Mouse (Mus musculus): Measurements from ENCODE around the gene Brca1. TPM values are rescaled to one million over a fixed set of nuclear protein-coding genes. Genes with fewer than 3 reads are reported as not detected.

Gene Brca1
- total RNA-seq, 1 experiment, result 63.5 TPM

DNA sequence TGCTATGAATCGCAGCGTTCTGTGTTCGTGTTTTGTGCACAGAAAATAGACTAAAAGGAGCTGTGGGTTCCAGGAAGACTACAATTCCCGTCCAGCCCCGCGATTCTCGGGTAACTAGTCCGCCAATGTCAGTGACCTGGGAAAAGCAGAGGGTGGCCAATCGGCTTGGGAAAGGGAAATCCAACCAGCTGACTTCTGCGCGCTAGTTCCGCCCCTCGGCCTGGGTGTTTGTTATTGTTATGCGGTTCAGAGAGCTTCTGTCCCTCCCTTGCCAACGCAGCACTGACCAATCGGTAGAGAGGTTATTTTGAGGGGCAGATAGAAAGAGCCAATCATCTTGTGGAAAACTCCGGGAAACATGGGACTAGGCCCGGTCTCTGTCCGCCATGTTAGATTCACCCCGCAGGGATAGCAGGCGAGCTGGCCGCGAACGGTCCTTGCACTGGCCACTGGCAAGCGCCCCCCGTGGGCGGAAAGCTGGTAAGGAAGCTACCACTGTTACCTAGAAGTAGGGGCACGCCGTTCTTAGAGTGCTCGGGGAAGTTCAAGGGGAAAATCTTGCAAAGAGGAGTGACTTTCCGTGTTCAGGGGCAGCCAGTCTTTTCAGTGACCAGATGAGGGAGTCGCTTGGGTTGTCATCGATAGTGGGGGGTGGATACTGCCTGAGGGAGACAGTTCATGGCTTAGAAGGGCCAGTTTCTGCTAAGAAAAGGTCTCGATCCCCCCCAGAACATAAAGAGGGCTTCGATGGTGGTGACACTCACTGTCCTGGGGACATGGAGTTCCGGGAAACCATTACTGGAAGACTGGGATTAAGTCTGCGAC is 933 bp upstream of the Brca1 start:
- peak overlapping the region; percentile 84 to 91 for H3K4me3 ChIP-seq (ENCODE audit: insufficient read depth in 1 of 2, low read depth in 1 of 2, low read length in 2 of 2, poor library complexity in 1 of 2, severe bottlenecking in 1 of 2)
- peak overlapping the region; percentile 84 for H3K9ac ChIP-seq (ENCODE audit: insufficient read depth, low read depth, low read length, poor library complexity, severe bottlenecking)
- peak; percentile 99 for DNase-seq (ENCODE audit: low read depth, low spot score)
- peaks cover 2% of the 10 kb centered on the region for H3K36me3 ChIP-seq (ENCODE audit: control insufficient read depth, insufficient read depth, low read length, poor library complexity, severe bottlenecking)
- in situ Hi-C loops (cut with MboI; ENCODE audit: low sequenced_read_pairs in 2 of 2, unreplicated experiment in 2 of 2), result no loop called here
- TF ChIP-seq CHD2 (IDR thresholded peaks at IDR 0.05; ENCODE audit: low read depth, low read length), result peak; percentile 83
- TF ChIP-seq ZNF384 (IDR thresholded peaks at IDR 0.05; ENCODE audit: low read depth, low read length), result no peak
- TF ChIP-seq MAFK (IDR thresholded peaks at IDR 0.05; ENCODE audit: insufficient read depth, low read depth, low read length), result 0 out of 2 replicates have a peak, but pooled peaks have one; percentile 3
- no peak for TF ChIP-seq ZC3H11A (IDR thresholded peaks at IDR 0.05; ENCODE audit: borderline replicate concordance, low read depth, low read length)
- TF ChIP-seq HCFC1 (IDR thresholded peaks at IDR 0.05; ENCODE audit: borderline replicate concordance, insufficient read depth, low read length), result peak; percentile 69
- H3K9me3 ChIP-seq (ENCODE audit: control insufficient read depth, insufficient read depth, low read depth, low read length), result no peaks in the 10 kb centered on the region
- H3K27ac ChIP-seq (ENCODE audit: insufficient read depth, low read depth, low read length, poor library complexity, severe bottlenecking), result peak overlapping the region; percentile 90
- H3K4me1 ChIP-seq (ENCODE audit: control insufficient read depth in 2 of 2, insufficient read depth in 2 of 2, low read length in 2 of 2, poor library complexity in 1 of 2), result peaks cover 1 to 4% of the 10 kb centered on the region in 2 experiments; a peak in 3 of 4 replicates

DNA sequence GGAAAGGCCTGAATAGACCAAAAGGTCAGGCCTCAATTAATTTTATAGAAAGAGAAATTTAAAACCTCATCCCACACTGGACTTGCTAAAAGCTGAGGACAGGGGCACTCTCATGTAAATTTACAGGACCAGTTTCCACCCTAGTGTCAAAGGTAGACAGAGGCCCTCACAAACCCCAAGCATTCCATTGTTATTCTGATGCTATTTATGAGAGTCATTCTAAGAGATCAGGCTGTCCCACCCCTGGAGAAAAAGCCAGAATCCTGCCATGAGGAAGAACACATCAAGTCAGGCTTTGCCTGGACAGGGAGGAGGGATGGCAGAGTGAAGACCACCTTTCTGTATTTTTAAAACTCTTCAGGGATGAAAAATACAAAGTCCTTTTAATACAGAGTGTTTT is 3.2 kb downstream of the Brca1 start:
- no peak overlapping the region; the same call in 1 of the 2 replicates for H3K27ac ChIP-seq (ENCODE audit: insufficient read depth, low read depth, low read length, poor library complexity, severe bottlenecking)
- DNase-seq (ENCODE audit: low read depth, low spot score), result peak; percentile 39
- H3K36me3 ChIP-seq (ENCODE audit: control insufficient read depth, insufficient read depth, low read length, poor library complexity, severe bottlenecking), result peaks cover 8% of the 10 kb centered on the region; the same call in 1 of the 2 replicates
- no peak for TF ChIP-seq HCFC1 (IDR thresholded peaks at IDR 0.05; ENCODE audit: borderline replicate concordance, insufficient read depth, low read length)
- no peak for TF ChIP-seq ZC3H11A (IDR thresholded peaks at IDR 0.05; ENCODE audit: borderline replicate concordance, low read depth, low read length)
- no peak for TF ChIP-seq MAFK (IDR thresholded peaks at IDR 0.05; ENCODE audit: insufficient read depth, low read depth, low read length)
- TF ChIP-seq ZNF384 (IDR thresholded peaks at IDR 0.05; ENCODE audit: low read depth, low read length), result no peak
- TF ChIP-seq CHD2 (IDR thresholded peaks at IDR 0.05; ENCODE audit: low read depth, low read length), result no peak
- no peak overlapping the region for H3K9ac ChIP-seq (ENCODE audit: insufficient read depth, low read depth, low read length, poor library complexity, severe bottlenecking)
- peaks cover 1 to 4% of the 10 kb centered on the region in 2 experiments; a peak in 3 of 4 replicates for H3K4me1 ChIP-seq (ENCODE audit: control insufficient read depth in 2 of 2, insufficient read depth in 2 of 2, low read length in 2 of 2, poor library complexity in 1 of 2)
- H3K4me3 ChIP-seq (ENCODE audit: insufficient read depth in 1 of 2, low read depth in 1 of 2, low read length in 2 of 2, poor library complexity in 1 of 2, severe bottlenecking in 1 of 2), result no peak overlapping the region
- H3K9me3 ChIP-seq (ENCODE audit: control insufficient read depth, insufficient read depth, low read depth, low read length), result no peaks in the 10 kb centered on the region
- in situ Hi-C loops (cut with MboI; ENCODE audit: low sequenced_read_pairs in 2 of 2, unreplicated experiment in 2 of 2), result no loop called here

DNA sequence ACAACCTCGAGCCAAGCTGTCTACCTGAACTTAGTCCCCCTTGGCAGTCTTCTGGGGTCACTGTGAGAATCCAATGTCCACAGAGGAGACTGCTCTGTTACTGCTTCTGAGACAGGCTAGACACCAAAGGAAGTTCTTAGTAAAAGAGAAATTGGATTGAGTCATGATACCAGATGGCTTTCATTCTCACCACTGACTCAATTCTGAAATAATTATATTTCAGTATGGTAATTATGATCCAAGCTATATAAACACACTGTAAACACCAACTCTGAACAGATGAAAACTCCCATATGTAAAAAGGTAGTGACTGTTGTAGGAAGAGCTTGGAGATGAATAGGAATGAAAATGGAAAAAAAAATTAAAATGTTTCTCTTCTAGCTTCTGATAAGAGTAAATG is 7.6 kb downstream of the Brca1 start:
- Histone ChIP-seq H3K9ac (ENCODE audit: insufficient read depth, low read depth, low read length, poor library complexity, severe bottlenecking) (no peak overlapping the region), H3K9me3 (ENCODE audit: control insufficient read depth, insufficient read depth, low read depth, low read length) (no peaks in the 10 kb centered on the region), H3K4me1 (ENCODE audit: control insufficient read depth in 2 of 2, insufficient read depth in 2 of 2, low read length in 2 of 2, poor library complexity in 1 of 2) (peaks cover under 1 to 4% of the 10 kb centered on the region in 2 experiments; a peak in 3 of 4 replicates), H3K36me3 (ENCODE audit: control insufficient read depth, insufficient read depth, low read length, poor library complexity, severe bottlenecking) (peaks cover 17% of the 10 kb centered on the region), H3K4me3 (ENCODE audit: insufficient read depth in 1 of 2, low read depth in 1 of 2, low read length in 2 of 2, poor library complexity in 1 of 2, severe bottlenecking in 1 of 2) (no peak overlapping the region; a peak in 1 of 4 replicates), H3K27ac (ENCODE audit: insufficient read depth, low read depth, low read length, poor library complexity, severe bottlenecking) (no peak overlapping the region)
- TF ChIP-seq ZNF384 (IDR thresholded peaks at IDR 0.05; ENCODE audit: low read depth, low read length) (no peak), ZC3H11A (IDR thresholded peaks at IDR 0.05; ENCODE audit: borderline replicate concordance, low read depth, low read length) (no peak), HCFC1 (IDR thresholded peaks at IDR 0.05; ENCODE audit: borderline replicate concordance, insufficient read depth, low read length) (no peak), MAFK (IDR thresholded peaks at IDR 0.05; ENCODE audit: insufficient read depth, low read depth, low read length) (no peak), CHD2 (IDR thresholded peaks at IDR 0.05; ENCODE audit: low read depth, low read length) (no peak)
- no peak for DNase-seq (ENCODE audit: low read depth, low spot score)
- in situ Hi-C loops (cut with MboI; ENCODE audit: low sequenced_read_pairs in 2 of 2, unreplicated experiment in 2 of 2), result no loop called here

DNA sequence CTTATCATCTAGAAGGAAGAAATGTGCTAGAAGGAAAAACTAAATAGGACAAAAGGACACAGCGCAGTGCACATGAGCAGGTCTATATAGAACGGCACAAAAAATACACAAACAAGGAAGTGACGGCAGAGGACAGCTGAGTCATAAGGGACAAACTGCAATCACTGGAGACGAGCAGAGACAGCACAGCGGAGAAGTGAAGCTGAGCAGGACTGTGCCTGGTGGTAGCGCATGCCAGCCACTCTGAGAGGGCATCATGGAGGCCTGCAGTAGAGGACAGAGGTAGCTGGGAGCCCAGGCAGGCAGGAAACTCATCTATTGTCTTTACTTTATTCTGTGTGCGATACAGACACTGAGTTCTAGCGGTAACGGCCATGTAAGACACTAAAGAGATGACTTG is 8.2 kb downstream of the Brca1 start:
- Histone ChIP-seq H3K4me3 (ENCODE audit: insufficient read depth in 1 of 2, low read depth in 1 of 2, low read length in 2 of 2, poor library complexity in 1 of 2, severe bottlenecking in 1 of 2) (no peak overlapping the region), H3K9ac (ENCODE audit: insufficient read depth, low read depth, low read length, poor library complexity, severe bottlenecking) (no peak overlapping the region), H3K4me1 (ENCODE audit: control insufficient read depth in 2 of 2, insufficient read depth in 2 of 2, low read length in 2 of 2, poor library complexity in 1 of 2) (no peaks in the 10 kb centered on the region), H3K9me3 (ENCODE audit: control insufficient read depth, insufficient read depth, low read depth, low read length) (no peaks in the 10 kb centered on the region), H3K27ac (ENCODE audit: insufficient read depth, low read depth, low read length, poor library complexity, severe bottlenecking) (no peak overlapping the region), H3K36me3 (ENCODE audit: control insufficient read depth, insufficient read depth, low read length, poor library complexity, severe bottlenecking) (peaks cover 17% of the 10 kb centered on the region)
- DNase-seq (ENCODE audit: low read depth, low spot score), result no peak
- TF ChIP-seq ZC3H11A (IDR thresholded peaks at IDR 0.05; ENCODE audit: borderline replicate concordance, low read depth, low read length) (no peak), CHD2 (IDR thresholded peaks at IDR 0.05; ENCODE audit: low read depth, low read length) (no peak), MAFK (IDR thresholded peaks at IDR 0.05; ENCODE audit: insufficient read depth, low read depth, low read length) (no peak), HCFC1 (IDR thresholded peaks at IDR 0.05; ENCODE audit: borderline replicate concordance, insufficient read depth, low read length) (no peak), ZNF384 (IDR thresholded peaks at IDR 0.05; ENCODE audit: low read depth, low read length) (no peak)
- in situ Hi-C loops (cut with MboI; ENCODE audit: low sequenced_read_pairs in 2 of 2, unreplicated experiment in 2 of 2), result no loop called here

Measured in ES-E14 (cell line).